Mouse (Mus musculus) MN1 (cell line): ENCODE data around the gene Pdilt.

Experiments
- DNase-seq: peaks from one replicate; pipeline ENCODE4 v3.0.0-alpha.2; 2016; ENCODE audit warnings: low spot score

The Pdilt gene

DNA sequence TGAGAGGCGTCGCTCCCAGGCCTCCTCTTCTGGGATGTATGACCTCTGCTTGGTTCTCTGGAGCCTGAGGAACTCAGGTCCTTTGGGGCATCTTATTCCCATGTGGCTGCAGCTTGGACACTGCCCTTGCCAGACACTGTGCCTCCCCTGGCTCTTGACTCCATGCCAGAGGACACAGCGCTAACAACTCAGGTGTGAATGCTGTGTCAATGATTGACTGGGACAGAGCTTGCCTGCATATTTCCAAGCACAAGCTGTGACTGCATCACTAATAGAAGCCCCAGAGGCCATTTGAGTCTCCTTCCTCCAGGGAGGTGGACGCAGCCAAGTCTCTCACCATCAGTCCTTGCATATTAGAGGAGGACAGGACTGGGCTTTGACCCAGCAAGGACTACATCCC is 12.1 kb downstream of the Pdilt start:
- no peak for DNase-seq

DNA sequence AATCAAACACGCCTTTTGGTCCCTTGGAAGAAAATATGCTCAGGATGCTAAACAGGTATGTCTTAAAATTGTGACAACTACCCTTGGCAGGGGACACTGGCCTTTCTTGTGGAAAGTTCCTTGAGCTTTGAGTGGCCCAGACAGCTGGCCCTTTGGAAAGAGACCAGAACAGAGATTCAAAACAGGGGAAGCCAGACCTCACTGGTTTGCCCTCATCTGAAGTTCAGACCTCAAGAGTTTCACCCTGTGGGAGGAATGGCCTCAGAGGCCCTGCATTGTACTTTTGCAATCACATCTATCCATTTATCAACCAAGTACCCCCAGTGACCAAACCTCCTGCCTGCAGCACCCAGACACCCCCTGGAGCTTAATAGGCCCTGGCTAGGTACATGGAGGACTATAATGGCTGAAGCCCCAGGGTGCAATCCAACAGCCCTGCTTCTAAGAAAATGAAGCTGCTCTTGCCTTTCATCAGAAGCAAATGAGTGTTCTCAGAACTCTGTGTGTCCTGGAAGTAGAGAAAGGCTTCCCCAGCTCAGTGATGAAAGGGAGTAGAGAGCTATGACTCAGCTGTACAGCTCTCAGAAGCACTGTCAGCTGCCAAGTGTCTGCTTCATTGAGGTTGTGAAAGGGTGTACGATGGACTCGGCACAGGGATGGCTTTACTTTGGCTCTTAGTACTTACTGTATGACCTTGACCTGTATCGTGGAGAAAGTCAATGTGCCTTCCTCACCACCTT is 33.1 kb downstream of the Pdilt start:
- DNase-seq, result no peak

DNA sequence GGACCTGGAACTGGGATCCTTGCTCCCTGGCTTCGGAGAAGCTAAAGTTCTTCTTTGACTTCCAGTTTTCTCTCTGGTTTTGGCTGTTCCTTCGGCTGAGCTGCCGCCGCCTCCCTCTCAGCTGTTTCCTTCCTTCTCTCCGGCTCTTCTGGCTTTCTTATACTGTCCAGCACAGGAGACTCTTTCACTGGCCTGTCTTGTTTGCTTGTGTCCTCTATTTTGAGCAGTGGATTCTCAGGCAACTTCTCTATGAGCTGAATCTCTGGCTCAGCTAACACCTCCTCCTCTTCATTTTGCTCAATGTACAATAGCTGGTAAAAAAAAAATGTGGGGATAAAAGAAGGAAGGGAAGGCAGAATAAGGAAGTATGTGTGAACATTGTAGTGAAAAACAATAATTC is 36.6 kb downstream of the Pdilt start:
- DNase-seq, result no peak

DNA sequence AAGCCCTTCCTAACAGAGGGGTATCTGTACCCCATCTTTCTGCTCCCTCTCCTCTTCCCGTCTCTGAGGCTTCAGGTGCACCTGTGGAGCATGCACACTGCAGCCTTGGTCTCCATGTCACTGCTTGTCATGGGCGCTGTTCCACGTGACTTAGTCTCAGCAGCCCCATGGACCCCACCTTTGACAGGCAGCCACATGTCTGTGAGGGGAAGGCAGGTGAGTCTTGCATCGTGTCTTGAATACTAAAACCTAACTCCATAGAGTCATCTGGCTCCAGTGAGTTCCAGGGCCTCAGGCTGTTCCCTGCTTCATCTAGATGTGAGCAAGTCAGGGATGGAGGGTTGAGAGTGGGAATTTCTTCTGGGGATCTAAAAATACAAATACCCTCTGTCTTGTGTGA is 39.1 kb downstream of the Pdilt start:
- DNase-seq, result no peak

DNA sequence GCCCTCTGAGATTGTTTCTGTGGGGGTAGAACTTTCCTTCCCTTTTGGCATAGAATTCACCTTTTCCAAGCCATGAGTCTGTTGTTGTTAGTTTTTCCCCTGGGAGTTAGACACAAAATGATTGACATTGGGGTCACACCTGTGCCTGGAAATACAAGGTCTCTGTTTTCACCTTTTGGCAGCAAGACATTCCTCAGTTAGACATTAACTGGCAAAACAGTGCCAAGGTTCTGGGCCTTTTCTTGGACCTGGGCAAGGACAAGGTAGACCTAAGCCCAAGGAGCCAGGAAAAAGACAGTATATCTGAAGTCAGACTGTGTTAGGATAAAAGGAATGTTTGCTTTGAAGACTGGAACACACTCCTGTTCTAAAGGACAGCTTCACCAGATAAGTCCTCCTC is 44.0 kb downstream of the Pdilt start, which contains the start of gene Umod:
Gene Umod, minus strand, starts transcription at position 27 of the 400 bp plus-strand sequence.
- DNase-seq, result no peak

DNA sequence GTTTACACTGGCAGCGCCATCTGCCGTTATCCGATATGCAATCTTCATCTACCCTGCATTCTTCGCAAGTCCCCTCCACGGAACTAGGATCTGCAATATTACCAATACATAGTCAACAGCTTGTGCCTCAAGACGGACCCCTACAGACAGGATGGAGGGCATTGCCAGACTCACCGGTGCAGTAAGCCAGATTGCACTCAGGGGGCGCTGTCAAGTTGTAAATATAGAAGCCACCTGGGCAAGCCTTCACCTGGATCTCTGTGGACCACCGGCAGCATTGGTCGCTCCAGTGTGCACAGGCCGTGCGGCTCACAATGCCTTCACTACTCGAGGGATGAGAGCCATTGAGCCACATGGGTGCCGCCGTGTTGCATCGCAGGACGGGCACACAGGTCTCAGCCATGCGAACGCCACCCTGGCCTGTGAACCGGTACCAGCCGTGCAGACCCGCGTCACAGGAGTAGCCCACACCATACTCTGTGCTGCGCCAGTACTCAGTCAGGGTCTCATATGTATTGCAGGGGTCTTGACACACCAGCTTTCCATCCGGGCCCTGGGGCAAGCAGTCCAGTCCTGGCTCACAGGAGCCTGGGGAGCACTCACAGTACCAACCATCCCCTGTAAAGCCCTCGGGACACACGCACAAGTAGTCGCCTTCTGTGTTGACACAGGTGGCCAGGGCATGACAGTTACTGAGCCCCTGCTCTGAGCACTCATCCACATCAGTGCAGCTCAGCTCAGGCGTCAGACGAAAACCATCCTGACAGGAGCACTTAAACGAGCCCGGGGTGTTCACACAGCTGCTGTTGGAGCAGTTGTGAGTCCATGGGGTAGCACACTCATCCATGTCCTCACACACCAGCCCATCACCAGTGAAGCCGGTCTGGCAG is 46.5 kb downstream of the Pdilt start:
- no peak for DNase-seq

DNA sequence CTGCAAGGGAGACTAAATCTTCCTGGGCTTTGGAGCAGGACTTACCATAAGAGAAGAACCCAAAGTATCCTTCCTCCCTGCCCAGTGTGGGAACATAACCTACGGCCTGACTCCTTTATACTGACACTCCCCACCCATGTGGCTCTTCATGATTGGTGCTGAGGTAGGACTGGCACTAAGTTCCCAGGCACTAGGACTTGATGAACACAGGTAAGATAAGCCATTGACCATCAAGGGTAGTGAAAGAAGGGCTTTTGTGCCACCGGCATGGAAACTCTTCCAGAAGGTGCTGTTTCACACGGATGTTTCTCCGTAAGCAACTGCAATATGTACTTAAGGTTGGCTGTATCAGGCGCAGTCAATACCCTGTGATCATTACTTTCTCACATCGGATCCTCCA is 64.1 kb downstream of the Pdilt start, which contains the start of gene Gp2:
Gene Gp2, minus strand, starts transcription at position 101 of the 400 bp plus-strand sequence.
- DNase-seq, result no peak

DNA sequence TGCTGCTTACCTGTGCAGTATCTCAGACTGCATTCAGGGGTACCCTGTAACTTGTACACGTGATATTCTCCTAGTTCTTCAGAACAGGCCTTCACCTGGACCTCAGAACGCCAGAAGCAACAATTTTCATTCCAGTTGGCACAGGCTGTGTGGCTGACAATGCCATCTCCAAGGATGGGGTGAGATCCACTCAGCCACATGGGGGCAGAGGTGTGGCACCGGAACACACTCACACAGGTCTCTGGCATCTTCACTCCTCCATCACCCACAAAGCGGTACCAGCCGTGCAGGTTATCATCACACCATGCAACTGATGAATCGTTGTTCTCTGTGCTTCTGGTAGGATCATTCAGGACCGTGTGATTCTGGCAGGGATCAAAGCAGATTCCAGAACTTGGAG is 69.1 kb downstream of the Pdilt start:
- DNase-seq, result no peak

DNA sequence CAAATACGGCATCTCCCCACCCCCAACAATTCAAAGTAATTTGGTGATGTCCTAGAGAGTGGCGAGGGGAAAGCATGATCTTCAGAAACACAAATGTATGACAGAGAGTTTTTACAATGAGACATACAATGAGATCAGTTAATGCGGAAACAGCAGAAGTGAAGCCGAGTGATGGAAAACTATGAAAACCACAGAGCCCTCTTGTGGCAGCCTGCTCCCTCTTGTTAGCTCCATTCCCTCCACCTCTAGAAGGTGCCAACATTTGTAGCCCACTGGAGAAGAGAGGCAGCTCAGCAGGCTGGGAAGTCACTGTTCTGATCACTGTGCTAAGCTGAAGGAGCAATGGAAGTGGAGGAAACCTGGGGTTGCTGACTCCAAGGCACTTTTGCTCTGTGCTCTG is 79.4 kb downstream of the Pdilt start:
- no peak for DNase-seq

DNA sequence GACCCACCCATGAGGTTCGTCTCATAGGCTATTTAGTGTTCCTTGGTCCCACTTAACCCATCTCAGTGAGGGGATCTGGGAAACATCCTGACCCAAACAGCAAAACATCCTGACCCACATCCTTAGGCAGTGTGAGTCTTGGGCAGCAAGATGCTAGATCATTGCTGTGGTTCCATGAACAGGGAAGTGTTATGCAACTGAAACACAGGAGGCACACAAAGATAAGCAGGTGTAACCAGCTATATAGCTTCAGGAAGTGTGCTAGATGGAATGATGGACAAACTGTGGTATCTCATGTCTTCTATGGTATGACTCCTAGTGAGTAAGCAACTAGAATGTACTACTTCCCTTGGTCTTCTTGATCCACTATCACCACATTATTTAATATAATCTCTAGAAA is 81.4 kb downstream of the Pdilt start:
- no peak for DNase-seq
